Mouse (Mus musculus) midbrain, embryonic 16.5 days (tissue): ENCODE measurements around the gene Sh3bgrl. TPM values are rescaled to one million over a fixed set of nuclear protein-coding genes. Genes with fewer than 3 reads are reported as not detected.

ENCODE experiments used
- ATAC-seq: fragments of 200-750 bp; cut with Nextera tagmentation; 2 replicates; pipeline ENCODE4 v1.8.0; 2017; ENCODE audit warnings: moderate TSS enrichment
- H3K27ac ChIP-seq: fragments of 300-500 bp; sonication (generic); 2 replicates; pipeline ENCODE4 v1.5.1; 2014; ENCODE audit warnings: mild to moderate bottlenecking, low read length, mixed read lengths
- H3K27me3 ChIP-seq: fragments of 300-500 bp; sonication (generic); 2 replicates; pipeline ENCODE4 v1.6.1; 2014; ENCODE audit warnings: low read depth, low read length, mixed read lengths; ENCODE audit not compliant: control insufficient read depth, insufficient read depth
- H3K36me3 ChIP-seq: fragments of 300-500 bp; sonication (generic); 2 replicates; pipeline ENCODE4 v1.6.1; 2014; ENCODE audit warnings: mild to moderate bottlenecking, low read length, moderate library complexity, mixed read lengths; ENCODE audit not compliant: control insufficient read depth, insufficient read depth
- H3K4me1 ChIP-seq: fragments of 300-500 bp; sonication (generic); 2 replicates; pipeline ENCODE4 v1.6.1; 2014; ENCODE audit warnings: mild to moderate bottlenecking, low read length, mixed read lengths; ENCODE audit not compliant: control insufficient read depth, insufficient read depth
- H3K4me2 ChIP-seq: fragments of 300-500 bp; sonication (generic); 2 replicates; pipeline ENCODE4 v1.6.1; 2014; ENCODE audit warnings: mild to moderate bottlenecking, low read length, mixed read lengths
- H3K4me3 ChIP-seq: fragments of 300-500 bp; sonication (generic); 2 replicates; pipeline ENCODE4 v1.5.1; 2014; ENCODE audit warnings: low read depth, mild to moderate bottlenecking, low read length, moderate library complexity, mixed read lengths
- H3K9ac ChIP-seq: fragments of 300-500 bp; sonication (generic); 2 replicates; pipeline ENCODE4 v1.6.1; 2014; ENCODE audit warnings: low read depth, low read length, mixed read lengths
- H3K9me3 ChIP-seq: fragments of 300-500 bp; sonication (generic); replicated peaks from 2 replicates; pipeline ENCODE4 v1.6.1; 2014; ENCODE audit warnings: mild to moderate bottlenecking, low read length, mixed read lengths; ENCODE audit not compliant: control insufficient read depth, poor library complexity, severe bottlenecking
- whole genome bisulfite sequencing: fragments of 180-500 bp; shearing (Covaris S2); extraction: QIAGEN DNeasy Blood & Tissue Kit; methylation state at CpG from one replicate; pipeline ENCODE4 v1.1.7; 2014; 5-methylcytosine and 5-hydroxymethylcytosine counted together
- polyA plus RNA-seq: library from polyadenylated mRNA; unstranded; fragments of >200 nt; fragmentation: Nextera tagmentation; extraction: Ambion mirVana; gene quantifications from 2 replicates; pipeline ENCODE4 v1.2.1, GENCODE M21; 2015

Gene Sh3bgrl
- polyA plus RNA-seq, 1 experiment from 2014 or later, result 215 TPM

DNA sequence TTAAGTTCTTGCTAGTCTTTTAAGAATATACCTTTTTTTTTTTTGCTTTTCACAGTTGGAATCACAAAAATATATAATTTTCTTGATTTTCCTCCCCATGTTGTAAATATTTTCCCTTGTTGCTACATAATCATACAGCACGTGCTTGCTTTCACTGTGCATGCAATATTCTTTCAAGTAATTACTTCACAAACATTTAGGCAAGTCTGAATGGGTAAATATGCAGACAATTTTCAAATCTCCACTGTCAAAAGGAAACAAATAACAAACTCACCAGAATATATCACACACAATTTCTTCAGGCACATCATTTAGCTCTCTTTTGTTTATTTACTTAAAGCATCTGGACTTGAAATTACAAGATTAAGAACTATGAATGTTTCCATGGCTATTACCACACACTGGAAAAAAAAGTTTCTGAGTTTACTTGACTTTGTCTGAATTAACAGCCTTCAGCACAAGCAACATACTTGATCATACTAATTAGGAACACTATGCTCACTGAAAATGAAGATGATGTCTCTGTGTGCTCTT is 46.2 kb downstream of the Sh3bgrl start:
- H3K4me2 ChIP-seq, result no peak overlapping the region
- H3K9ac ChIP-seq, result no peak overlapping the region
- H3K4me3 ChIP-seq, result no peak overlapping the region
- 67% methylated on average over 1 of the region's 1 CpGs for WGBS
- no peak for ATAC-seq
- no peaks in the 10 kb centered on the region for H3K4me1 ChIP-seq
- H3K9me3 ChIP-seq, result no peaks in the 10 kb centered on the region
- H3K36me3 ChIP-seq, result no peaks in the 10 kb centered on the region
- H3K27me3 ChIP-seq, result no peaks in the 10 kb centered on the region
- no peak overlapping the region for H3K27ac ChIP-seq

DNA sequence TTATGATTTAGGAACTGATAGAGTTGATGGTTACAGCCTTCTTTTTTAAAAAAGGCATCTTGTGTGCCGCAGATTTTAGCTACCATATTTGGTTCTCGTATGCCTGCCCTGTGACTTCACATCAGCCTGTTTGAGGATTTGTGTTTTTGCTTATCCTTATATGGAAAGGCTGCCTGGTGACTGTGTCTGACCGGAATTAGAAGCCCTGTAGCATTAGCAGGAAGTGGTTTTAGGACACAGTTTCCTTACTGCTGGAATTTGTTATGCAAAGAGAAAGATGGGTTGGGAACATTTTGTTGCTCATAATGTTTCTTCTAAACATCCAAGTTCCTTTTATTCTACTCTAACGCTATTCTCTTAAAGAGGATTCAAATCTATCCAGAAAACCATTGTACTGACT is 47.1 kb downstream of the Sh3bgrl start:
- H3K9me3 ChIP-seq, result no peaks in the 10 kb centered on the region
- H3K36me3 ChIP-seq, result no peaks in the 10 kb centered on the region
- no peaks in the 10 kb centered on the region for H3K27me3 ChIP-seq
- H3K4me2 ChIP-seq, result no peak overlapping the region
- ATAC-seq, result no peak
- H3K4me3 ChIP-seq, result no peak overlapping the region
- no peak overlapping the region for H3K9ac ChIP-seq
- no peak overlapping the region for H3K27ac ChIP-seq
- WGBS, result 62% methylated on average over 4 of the region's 4 CpGs
- no peaks in the 10 kb centered on the region for H3K4me1 ChIP-seq

DNA sequence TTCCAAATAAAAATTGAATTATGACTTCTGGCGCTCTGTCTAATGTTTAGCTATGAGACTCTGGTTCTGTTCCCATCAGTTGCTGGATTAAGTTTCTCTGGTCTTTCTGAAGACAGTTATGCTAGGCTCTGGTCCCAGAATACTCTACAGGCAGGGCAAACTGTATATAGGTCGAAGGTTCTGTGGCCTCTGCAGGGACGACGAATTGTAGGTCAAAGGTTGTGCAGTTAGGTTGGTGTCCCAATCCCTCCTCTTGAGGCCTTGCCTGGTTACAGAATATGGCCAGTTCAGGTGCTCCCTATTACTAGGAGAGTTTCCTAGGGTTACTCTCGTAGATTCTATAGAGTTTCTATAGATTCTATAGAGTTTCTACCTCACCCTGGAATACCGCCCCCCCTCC is 50.6 kb downstream of the Sh3bgrl start:
- H3K4me1 ChIP-seq, result no peaks in the 10 kb centered on the region
- H3K27ac ChIP-seq, result no peak overlapping the region
- no peaks in the 10 kb centered on the region for H3K36me3 ChIP-seq
- no peak overlapping the region for H3K4me3 ChIP-seq
- H3K9ac ChIP-seq, result no peak overlapping the region
- no peak for ATAC-seq
- 90% methylated on average over 6 of the region's 6 CpGs for WGBS
- no peaks in the 10 kb centered on the region for H3K27me3 ChIP-seq
- no peak overlapping the region for H3K4me2 ChIP-seq
- no peaks in the 10 kb centered on the region for H3K9me3 ChIP-seq

DNA sequence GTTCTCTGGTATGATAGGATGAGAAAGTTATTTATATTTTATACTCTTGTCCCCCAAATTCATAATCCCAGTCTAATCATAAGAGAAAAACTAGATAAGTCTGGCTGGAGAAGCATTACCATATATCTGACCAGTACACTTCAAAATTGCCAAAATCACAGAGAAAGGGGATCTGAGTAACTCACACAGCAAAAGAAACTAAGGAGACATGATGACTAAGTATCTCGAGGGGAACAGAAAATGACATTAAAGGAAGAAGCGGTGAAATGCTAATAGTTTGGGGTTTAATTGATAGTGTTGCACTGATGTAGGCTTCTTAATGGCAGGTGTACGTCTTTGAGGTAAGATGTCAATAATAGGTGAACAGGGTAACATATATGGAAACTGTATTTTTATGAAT is 51.9 kb downstream of the Sh3bgrl start:
- Histone ChIP-seq H3K4me3 (no peak overlapping the region), H3K27ac (no peak overlapping the region), H3K9me3 (no peaks in the 10 kb centered on the region), H3K4me2 (no peak overlapping the region), H3K4me1 (no peaks in the 10 kb centered on the region), H3K9ac (no peak overlapping the region), H3K36me3 (no peaks in the 10 kb centered on the region), H3K27me3 (no peaks in the 10 kb centered on the region)
- no peak for ATAC-seq
- 96% methylated on average over 3 of the region's 3 CpGs for WGBS

DNA sequence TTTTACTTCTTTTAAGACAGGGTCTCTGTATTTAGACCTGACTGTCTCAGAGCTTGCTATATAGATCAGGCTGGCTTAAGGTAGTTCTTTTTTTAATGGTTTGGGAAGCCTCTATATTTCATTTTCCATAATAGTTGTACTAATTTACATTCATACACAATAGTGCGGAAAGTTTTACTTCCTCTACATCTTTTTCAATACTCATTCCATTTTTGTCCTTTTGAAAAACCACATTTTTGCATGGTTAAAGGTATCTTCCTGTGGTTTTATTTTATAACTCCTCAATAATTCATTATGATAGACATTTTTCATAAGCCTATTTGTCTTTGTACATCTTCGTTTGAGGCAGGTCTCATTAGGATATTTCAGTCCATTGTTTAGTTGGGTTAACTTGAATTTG is 56.1 kb downstream of the Sh3bgrl start:
- no peak overlapping the region for H3K4me3 ChIP-seq
- no peak for ATAC-seq
- 86% methylated on average over 2 of the region's 2 CpGs for WGBS
- H3K4me2 ChIP-seq, result no peak overlapping the region
- no peaks in the 10 kb centered on the region for H3K27me3 ChIP-seq
- H3K9ac ChIP-seq, result no peak overlapping the region
- H3K9me3 ChIP-seq, result no peaks in the 10 kb centered on the region
- no peaks in the 10 kb centered on the region for H3K4me1 ChIP-seq
- H3K27ac ChIP-seq, result no peak overlapping the region
- no peaks in the 10 kb centered on the region for H3K36me3 ChIP-seq

DNA sequence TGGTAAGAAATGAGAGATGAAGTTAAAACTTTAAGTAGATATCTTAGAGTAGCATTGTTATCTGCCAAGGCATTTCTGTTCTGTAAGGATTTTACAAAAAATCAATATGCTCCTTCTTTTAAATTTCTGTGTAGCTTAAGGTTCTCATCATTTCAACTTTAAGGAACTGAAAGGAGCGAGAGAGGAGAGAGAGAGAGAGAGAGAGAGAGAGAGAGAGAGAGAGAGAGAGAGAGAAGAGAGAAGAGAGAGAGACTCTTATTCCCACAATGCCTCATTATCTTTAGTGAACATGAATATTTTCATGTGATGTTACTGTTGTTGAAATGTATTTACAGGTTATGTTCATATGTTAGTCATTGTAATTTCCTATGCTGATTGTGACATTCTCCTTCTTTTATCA is 65.2 kb downstream of the Sh3bgrl start:
- no peaks in the 10 kb centered on the region for H3K27me3 ChIP-seq
- no peaks in the 10 kb centered on the region for H3K36me3 ChIP-seq
- H3K4me1 ChIP-seq, result no peaks in the 10 kb centered on the region
- H3K27ac ChIP-seq, result no peak overlapping the region
- no peak overlapping the region for H3K4me3 ChIP-seq
- no peak for ATAC-seq
- H3K9me3 ChIP-seq, result no peaks in the 10 kb centered on the region
- no peak overlapping the region for H3K4me2 ChIP-seq
- H3K9ac ChIP-seq, result no peak overlapping the region
- WGBS, result 82% methylated on average over 1 of the region's 1 CpGs

DNA sequence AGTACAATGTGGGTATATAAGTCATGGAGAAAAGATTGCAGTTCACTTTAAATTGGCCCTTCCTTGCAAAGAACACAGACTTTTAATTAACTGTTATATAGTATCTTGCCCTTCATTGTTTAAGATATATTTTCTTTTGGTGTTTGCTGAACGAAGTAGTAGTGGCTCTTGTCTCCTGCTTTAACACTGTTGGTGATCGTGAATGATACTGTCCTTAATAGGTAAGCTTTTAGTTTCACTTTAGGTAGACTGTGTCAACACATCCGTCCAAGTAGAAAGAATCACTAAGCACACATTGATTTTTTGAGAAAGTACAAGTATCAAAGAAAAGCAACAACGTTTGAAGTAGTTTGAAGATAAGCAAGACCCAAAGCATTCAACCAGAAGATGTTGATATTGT is 65.7 kb downstream of the Sh3bgrl start:
- WGBS, result 85% methylated on average over 4 of the region's 4 CpGs
- Histone ChIP-seq H3K27ac (no peak overlapping the region), H3K27me3 (no peaks in the 10 kb centered on the region), H3K4me3 (no peak overlapping the region), H3K4me2 (no peak overlapping the region), H3K4me1 (no peaks in the 10 kb centered on the region), H3K9ac (no peak overlapping the region), H3K36me3 (no peaks in the 10 kb centered on the region), H3K9me3 (no peaks in the 10 kb centered on the region)
- ATAC-seq, result no peak

DNA sequence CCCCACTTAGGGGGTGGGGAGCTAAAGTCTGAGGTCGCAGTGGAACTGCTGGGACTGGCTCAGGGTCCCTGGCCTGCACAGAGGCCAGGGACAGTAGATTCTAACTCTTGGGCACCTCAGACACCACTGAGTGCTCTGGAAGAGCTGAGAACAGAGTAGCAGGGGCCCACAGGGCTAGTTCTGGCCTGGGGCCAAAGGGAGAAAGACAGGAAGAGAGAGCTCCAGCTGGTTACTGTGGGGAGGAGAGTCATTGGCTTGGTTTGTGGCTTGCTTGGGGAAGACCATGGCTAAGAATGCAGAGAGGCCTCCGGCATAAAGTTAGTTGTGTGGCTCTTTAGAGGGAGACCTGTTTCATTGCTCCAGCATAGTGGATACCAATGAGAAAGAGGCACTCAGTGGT is 79.9 kb downstream of the Sh3bgrl start:
- Histone ChIP-seq H3K9me3 (no peaks in the 10 kb centered on the region), H3K27me3 (no peaks in the 10 kb centered on the region), H3K9ac (no peak overlapping the region), H3K27ac (no peak overlapping the region), H3K4me2 (no peak overlapping the region), H3K4me3 (no peak overlapping the region), H3K4me1 (no peaks in the 10 kb centered on the region), H3K36me3 (no peaks in the 10 kb centered on the region)
- ATAC-seq, result no peak
- WGBS, result 59% methylated on average over 2 of the region's 2 CpGs

DNA sequence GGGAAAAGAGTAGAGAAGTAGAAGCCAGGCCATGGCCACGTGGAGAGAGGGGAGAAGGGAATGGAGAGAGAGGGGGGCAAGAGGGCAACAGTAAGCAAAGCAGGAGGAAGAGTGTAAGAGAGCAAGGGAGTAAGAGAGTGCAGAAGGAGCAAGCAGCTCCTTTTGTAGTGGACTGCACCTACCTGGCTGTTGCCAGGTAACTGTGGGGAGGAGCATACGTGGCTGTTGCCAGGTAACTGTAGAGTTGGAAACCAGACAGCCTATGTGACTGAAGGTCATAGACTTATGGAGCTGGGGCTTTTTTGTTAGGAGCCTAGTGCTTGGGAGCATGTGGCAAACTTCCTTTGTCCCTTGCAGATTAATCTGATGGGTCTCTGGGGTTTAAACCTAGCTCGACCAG is 80.3 kb downstream of the Sh3bgrl start:
- H3K4me3 ChIP-seq, result no peak overlapping the region
- no peak overlapping the region for H3K27ac ChIP-seq
- no peaks in the 10 kb centered on the region for H3K4me1 ChIP-seq
- no peaks in the 10 kb centered on the region for H3K27me3 ChIP-seq
- no peaks in the 10 kb centered on the region for H3K9me3 ChIP-seq
- 20% methylated on average over 3 of the region's 3 CpGs for WGBS
- ATAC-seq, result peak; percentile 72; the same call in 1 of the 2 replicates
- no peaks in the 10 kb centered on the region for H3K36me3 ChIP-seq
- no peak overlapping the region for H3K4me2 ChIP-seq
- no peak overlapping the region for H3K9ac ChIP-seq
